Mouse (Mus musculus) G1E (cell line): ENCODE results near the gene Zcchc7.

Experiments
- CTCF ChIP-seq: IDR thresholded peaks from 2 replicates; pipeline ENCODE4 v1.5.1; 2012; ENCODE audit warnings: low read depth, low read length, inconsistent platforms, mixed read lengths
- GATA1 ChIP-seq: IDR thresholded peaks from 2 replicates; pipeline ENCODE4 v1.6.1; 2012; ENCODE audit warnings: borderline replicate concordance, low read length, inconsistent platforms, mixed read lengths
- GATA2 ChIP-seq: IDR thresholded peaks from 2 replicates; pipeline ENCODE4 v1.6.1; 2012; ENCODE audit warnings: low read depth, low read length, inconsistent platforms, borderline replicate concordance
- POLR2AphosphoS5 ChIP-seq: IDR thresholded peaks from 2 replicates; pipeline ENCODE4 v1.6.1; 2012; ENCODE audit warnings: low read depth, low read length, inconsistent platforms; ENCODE audit not compliant: insufficient replicate concordance
- TAL1 ChIP-seq: conservative IDR thresholded peaks from 2 replicates; pipeline ENCODE4 v1.6.1; 2012; ENCODE audit warnings: low read depth, low read length, inconsistent platforms, mixed read lengths

- TF ChIP-seq CTCF (no peak), GATA2 (no peak), GATA1 (no peak), TAL1 (no peak), POLR2AphosphoS5 (no peak)
Measured at GRCm38 (mm10) chr4:44712051-44712700, 43.5 kb upstream of the Zcchc7 start.
